Mouse (Mus musculus) lung, adult 2 months (tissue): ENCODE data around the gene Rnf222.

Experiments used
- CTCF ChIP-seq: fragments of 200-500 bp; IDR thresholded peaks from 2 replicates; pipeline ENCODE4 v1.5.1; 2011; ENCODE audit warnings: mild to moderate bottlenecking, low read length, control low read depth; ENCODE audit not compliant: insufficient read depth
- POLR2A ChIP-seq: fragments of 200-500 bp; IDR thresholded peaks from 2 replicates; pipeline ENCODE4 v1.6.1; 2011; ENCODE audit warnings: low read depth, mild to moderate bottlenecking, control low read depth, low read length, borderline replicate concordance; ENCODE audit errors: extremely low read depth

- no peak for TF ChIP-seq POLR2A
- TF ChIP-seq CTCF: no peak
Observed at GRCm38 (mm10) chr11:68863631-68864091, 24.7 kb upstream of the Rnf222 start.
